Mouse (Mus musculus) G1E (cell line): ENCODE results near the gene Prelp.

Experiments
- CTCF ChIP-seq: IDR thresholded peaks from 2 replicates; pipeline ENCODE4 v1.5.1; 2012; ENCODE audit warnings: low read depth, low read length, inconsistent platforms, mixed read lengths
- GATA1 ChIP-seq: IDR thresholded peaks from 2 replicates; pipeline ENCODE4 v1.6.1; 2012; ENCODE audit warnings: borderline replicate concordance, low read length, inconsistent platforms, mixed read lengths
- POLR2AphosphoS5 ChIP-seq: IDR thresholded peaks from 2 replicates; pipeline ENCODE4 v1.6.1; 2012; ENCODE audit warnings: low read depth, low read length, inconsistent platforms; ENCODE audit not compliant: insufficient replicate concordance
- TAL1 ChIP-seq: conservative IDR thresholded peaks from 2 replicates; pipeline ENCODE4 v1.6.1; 2012; ENCODE audit warnings: low read depth, low read length, inconsistent platforms, mixed read lengths

DNA sequence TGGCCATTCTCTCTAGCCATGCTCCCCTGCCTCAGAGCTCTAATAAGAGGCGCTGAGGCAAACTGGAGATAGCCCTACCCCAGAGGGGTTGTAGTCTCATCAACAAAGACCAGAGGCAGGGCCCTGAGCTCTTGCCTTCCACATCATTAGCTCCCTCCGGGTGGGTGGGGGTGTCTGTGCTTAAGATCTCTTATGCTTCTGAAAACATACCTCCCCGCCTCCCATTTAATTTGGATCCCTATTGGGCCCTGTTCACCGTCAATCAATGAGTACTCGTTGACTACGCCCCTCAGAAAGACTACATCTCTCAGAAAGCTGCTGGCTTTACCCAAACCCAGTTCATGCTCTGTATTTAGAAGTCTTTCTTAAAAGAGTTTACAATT, 3.1 kb downstream of the Prelp start:
- TF ChIP-seq CTCF (no peak), GATA1 (no peak), POLR2AphosphoS5 (no peak), TAL1 (no peak)
